Mouse (Mus musculus): Measurements from ENCODE around the gene Gm10382. TPM values are rescaled to one million over a fixed set of nuclear protein-coding genes. Genes with fewer than 3 reads are reported as not detected.

Gene Gm10382
- 0.10 and 0.21 TPM in 2 replicates for polyA plus RNA-seq (2015; fragmentation: Nextera tagmentation; extraction: Ambion mirVana)

GRCm38 (mm10) chr5:125389131-125389578, at the start of gene Gm10382:
Gene Gm10382 (plus strand): TSS chr5:125389322.
- no peaks in the 10 kb centered on the region for H3K9me3 ChIP-seq (replicated peaks)
- H3K4me2 ChIP-seq: peak within 1 kb of the TSS; percentile 76
- ATAC-seq (ENCODE audit: low read depth) (peak; percentile 47), DNase-seq (peak; percentile 85)
- peak within 1 kb of the TSS; percentile 98 for H3K27ac ChIP-seq
- peak within 1 kb of the TSS; percentile 100 for H3K9ac ChIP-seq
- peaks cover 31% of the 10 kb centered on the region for H3K36me3 ChIP-seq
- WGBS (ENCODE audit: insufficient replicate concordance): under 1% methylated on average over 41 of the region's 41 CpGs
- H3K4me3 ChIP-seq (replicated peaks): peak within 1 kb of the TSS; percentile 100
- no peaks in the 10 kb centered on the region for H3K27me3 ChIP-seq
- H3K4me1 ChIP-seq (replicated peaks): peaks cover 54% of the 10 kb centered on the region

GRCm38 (mm10) chr5:125339851-125340531, 49.1 kb upstream of the Gm10382 start:
- Histone ChIP-seq H3K9me3 (replicated peaks) (no peaks in the 10 kb centered on the region), H3K27me3 (no peaks in the 10 kb centered on the region), H3K4me2 (peak overlapping the region; percentile 95), H3K4me3 (replicated peaks) (peak overlapping the region; percentile 82), H3K4me1 (replicated peaks) (peaks cover 64% of the 10 kb centered on the region), H3K36me3 (peaks cover 24% of the 10 kb centered on the region), H3K27ac (peak overlapping the region; percentile 83), H3K9ac (peak overlapping the region; percentile 87)
- WGBS (ENCODE audit: insufficient replicate concordance): 1% methylated on average over 25 of the region's 25 CpGs
- DNase-seq (peak; percentile 9), ATAC-seq (ENCODE audit: low read depth) (peak; percentile 13; the same call in 1 of the 2 replicates)

GRCm38 (mm10) chr5:125340547-125341262, 48.4 kb upstream of the Gm10382 start, which contains the start of gene Scarb1:
Gene Scarb1 (minus strand): TSS chr5:125341094.
- H3K27ac ChIP-seq: peak within 1 kb of the TSS; percentile 96
- DNase-seq (peak; percentile 88), ATAC-seq (ENCODE audit: low read depth) (peak; percentile 80)
- peak within 1 kb of the TSS; percentile 82 for H3K4me3 ChIP-seq (replicated peaks)
- peaks cover 64% of the 10 kb centered on the region for H3K4me1 ChIP-seq (replicated peaks)
- peak within 1 kb of the TSS; percentile 87 for H3K9ac ChIP-seq
- H3K36me3 ChIP-seq: peaks cover 18% of the 10 kb centered on the region
- no peaks in the 10 kb centered on the region for H3K9me3 ChIP-seq (replicated peaks)
- H3K27me3 ChIP-seq: no peaks in the 10 kb centered on the region
- WGBS (ENCODE audit: insufficient replicate concordance): 0% methylated on average over 42 of the region's 42 CpGs
- H3K4me2 ChIP-seq: peak within 1 kb of the TSS; percentile 95

GRCm38 (mm10) chr5:125341459-125342090, 47.5 kb upstream of the Gm10382 start:
- Histone ChIP-seq H3K4me3 (replicated peaks) (peak overlapping the region; percentile 82), H3K27me3 (0 out of 2 replicates have a peak, but pooled peaks cover under 1% of the 10 kb centered on the region), H3K9me3 (replicated peaks) (no peaks in the 10 kb centered on the region), H3K4me1 (replicated peaks) (peaks cover 63% of the 10 kb centered on the region), H3K9ac (peak overlapping the region; percentile 87), H3K4me2 (peak overlapping the region; percentile 95), H3K36me3 (0 out of 2 replicates have a peak, but pooled peaks cover 12% of the 10 kb centered on the region), H3K27ac (peak overlapping the region; percentile 96)
- 9% methylated on average over 14 of the region's 14 CpGs for WGBS (ENCODE audit: insufficient replicate concordance)
- ATAC-seq (ENCODE audit: low read depth) (peak; percentile 81), DNase-seq (peak; percentile 67)

GRCm38 (mm10) chr5:125344296-125344695, 44.8 kb upstream of the Gm10382 start:
- H3K9me3 ChIP-seq (replicated peaks): no peaks in the 10 kb centered on the region
- ATAC-seq (ENCODE audit: low read depth): no peak
- peaks cover 3% of the 10 kb centered on the region; the same call in 1 of the 2 replicates for H3K27me3 ChIP-seq
- H3K9ac ChIP-seq: no peak overlapping the region
- H3K4me1 ChIP-seq (replicated peaks): peaks cover 45% of the 10 kb centered on the region
- no peak overlapping the region for H3K27ac ChIP-seq
- H3K36me3 ChIP-seq: no peaks in the 10 kb centered on the region
- 78% methylated on average over 6 of the region's 6 CpGs for WGBS (ENCODE audit: insufficient replicate concordance)
- no peak overlapping the region for H3K4me2 ChIP-seq
- H3K4me3 ChIP-seq (replicated peaks): no peak overlapping the region
- DNase-seq: no peak

- ATAC-seq (ENCODE audit: low read depth) (no peak), DNase-seq (no peak)
- H3K4me3 ChIP-seq (replicated peaks): no peak overlapping the region
- peaks cover 3% of the 10 kb centered on the region; the same call in 1 of the 2 replicates for H3K27me3 ChIP-seq
- WGBS (ENCODE audit: insufficient replicate concordance): 34% methylated on average over 7 of the region's 7 CpGs
- H3K36me3 ChIP-seq: no peaks in the 10 kb centered on the region
- no peak overlapping the region for H3K9ac ChIP-seq
- no peak overlapping the region for H3K27ac ChIP-seq
- H3K4me2 ChIP-seq: no peak overlapping the region
- H3K9me3 ChIP-seq (replicated peaks): no peaks in the 10 kb centered on the region; the same call in 1 of the 2 replicates
- peaks cover 12% of the 10 kb centered on the region for H3K4me1 ChIP-seq (replicated peaks)
Measured at GRCm38 (mm10) chr5:125348067-125348466, 41.1 kb upstream of the Gm10382 start.

- DNase-seq (peak; percentile 66), ATAC-seq (ENCODE audit: low read depth) (peak; percentile 71)
- no peaks in the 10 kb centered on the region for H3K36me3 ChIP-seq
- 11% methylated on average over 8 of the region's 8 CpGs for WGBS (ENCODE audit: insufficient replicate concordance)
- H3K4me1 ChIP-seq (replicated peaks): peaks cover 10% of the 10 kb centered on the region
- no peak overlapping the region; the same call in 1 of the 2 replicates for H3K27ac ChIP-seq
- H3K9me3 ChIP-seq (replicated peaks): no peaks in the 10 kb centered on the region; the same call in 1 of the 2 replicates
- no peak overlapping the region for H3K4me2 ChIP-seq
- peaks cover 3% of the 10 kb centered on the region; the same call in 1 of the 2 replicates for H3K27me3 ChIP-seq
- H3K4me3 ChIP-seq (replicated peaks): no peak overlapping the region
- no peak overlapping the region for H3K9ac ChIP-seq
Measured at GRCm38 (mm10) chr5:125348487-125348886, 40.6 kb upstream of the Gm10382 start.

GRCm38 (mm10) chr5:125349391-125349790, 39.7 kb upstream of the Gm10382 start:
- H3K9me3 ChIP-seq (replicated peaks): no peaks in the 10 kb centered on the region; the same call in 1 of the 2 replicates
- no peak overlapping the region for H3K9ac ChIP-seq
- no peak overlapping the region for H3K27ac ChIP-seq
- ATAC-seq (ENCODE audit: low read depth): no peak
- no peak overlapping the region for H3K4me2 ChIP-seq
- peaks cover 10% of the 10 kb centered on the region for H3K4me1 ChIP-seq (replicated peaks)
- H3K27me3 ChIP-seq: peaks cover 3% of the 10 kb centered on the region; the same call in 1 of the 2 replicates
- no peak for DNase-seq
- no peaks in the 10 kb centered on the region for H3K36me3 ChIP-seq
- WGBS (ENCODE audit: insufficient replicate concordance): 72% methylated on average over 3 of the region's 3 CpGs
- H3K4me3 ChIP-seq (replicated peaks): no peak overlapping the region

GRCm38 (mm10) chr5:125351057-125351456, 38.1 kb upstream of the Gm10382 start:
- no peak overlapping the region for H3K4me3 ChIP-seq (replicated peaks)
- no peak overlapping the region for H3K4me2 ChIP-seq
- ATAC-seq (ENCODE audit: low read depth) (no peak), DNase-seq (no peak)
- H3K9ac ChIP-seq: no peak overlapping the region
- 73% methylated on average over 8 of the region's 8 CpGs for WGBS (ENCODE audit: insufficient replicate concordance)
- H3K27ac ChIP-seq: no peak overlapping the region
- H3K27me3 ChIP-seq: peaks cover 3% of the 10 kb centered on the region; the same call in 1 of the 2 replicates
- H3K9me3 ChIP-seq (replicated peaks): no peaks in the 10 kb centered on the region; the same call in 1 of the 2 replicates
- H3K4me1 ChIP-seq (replicated peaks): peaks cover 14% of the 10 kb centered on the region
- H3K36me3 ChIP-seq: no peaks in the 10 kb centered on the region

GRCm38 (mm10) chr5:125351939-125352338, 37.2 kb upstream of the Gm10382 start:
- H3K27ac ChIP-seq: no peak overlapping the region
- DNase-seq (no peak), ATAC-seq (ENCODE audit: low read depth) (no peak)
- peaks cover 14% of the 10 kb centered on the region for H3K4me1 ChIP-seq (replicated peaks)
- no peaks in the 10 kb centered on the region for H3K36me3 ChIP-seq
- no peak overlapping the region for H3K9ac ChIP-seq
- H3K27me3 ChIP-seq: no peaks in the 10 kb centered on the region; the same call in 1 of the 2 replicates
- no peaks in the 10 kb centered on the region; the same call in 1 of the 2 replicates for H3K9me3 ChIP-seq (replicated peaks)
- H3K4me3 ChIP-seq (replicated peaks): no peak overlapping the region
- 30% methylated on average over 5 of the region's 5 CpGs for WGBS (ENCODE audit: insufficient replicate concordance)
- H3K4me2 ChIP-seq: no peak overlapping the region

Data from liver, embryonic 13.5 days (tissue).